Mouse (Mus musculus) C2C12 (cell line): Measurements from ENCODE around the gene Pisd. TPM values are rescaled to one million over a fixed set of nuclear protein-coding genes. Genes with fewer than 3 reads are reported as not detected.
"Not testable (repeated sequence)": the region's sequence is repeated elsewhere in the genome, so short reads cannot be mapped to it uniquely, and the experiment has no call there.

Experiments
- H3K27me3 ChIP-seq: one replicate; pipeline ENCODE4 v1.6.1; 2011; ENCODE audit not compliant: control insufficient read depth, insufficient read depth, insufficient read length
- H3K36me3 ChIP-seq: one replicate; pipeline ENCODE4 v1.6.1; 2011; ENCODE audit not compliant: control insufficient read depth, insufficient read depth
- H3K4me3 ChIP-seq: one replicate; pipeline ENCODE4 v1.5.1; 2011; ENCODE audit warnings: mild to moderate bottlenecking, control low read depth; ENCODE audit not compliant: poor library complexity, insufficient read depth, severe bottlenecking
- H3K79me2 ChIP-seq: one replicate; pipeline ENCODE4 v1.6.1; 2011; ENCODE audit not compliant: control insufficient read depth, insufficient read depth
- H3K79me3 ChIP-seq: one replicate; pipeline ENCODE4 v1.6.1; 2011; ENCODE audit warnings: low read depth, control low read depth
- H3ac ChIP-seq: one replicate; pipeline ENCODE3; 2011; ENCODE audit warnings: low read depth; ENCODE audit not compliant: control insufficient read depth, insufficient read length
- CEBPB ChIP-seq: IDR thresholded peaks from one replicate; pipeline ENCODE4 v1.6.1; 2011; ENCODE audit warnings: low read depth, mild to moderate bottlenecking, control low read depth, moderate library complexity
- CTCF ChIP-seq: IDR thresholded peaks from one replicate; pipeline ENCODE4 v1.5.1; 2011; ENCODE audit not compliant: control insufficient read depth, insufficient read depth, insufficient read length
- FOSL1 ChIP-seq: IDR thresholded peaks from one replicate; pipeline ENCODE4 v1.8.0; 2011; ENCODE audit warnings: mild to moderate bottlenecking, low read length; ENCODE audit not compliant: poor library complexity, insufficient read depth, severe bottlenecking
- MAX ChIP-seq: IDR thresholded peaks from one replicate; pipeline ENCODE4 v1.6.1; 2011; ENCODE audit warnings: mild to moderate bottlenecking, control low read depth
- MYOD1 ChIP-seq: IDR thresholded peaks from one replicate; pipeline ENCODE4 v1.6.1; 2011; ENCODE audit warnings: low read depth; ENCODE audit not compliant: control insufficient read depth, insufficient read length
- MYOG ChIP-seq: IDR thresholded peaks from one replicate; pipeline ENCODE4 v1.6.1; 2011; ENCODE audit not compliant: control insufficient read depth, insufficient read length; ENCODE audit errors: extremely low read depth
- USF1 ChIP-seq: IDR thresholded peaks from one replicate; pipeline ENCODE4 v1.6.1; 2011; ENCODE audit warnings: low read depth, mild to moderate bottlenecking, control low read depth, moderate library complexity
- polyA plus RNA-seq: library from polyadenylated mRNA; unstranded; fragments of >200 nt; fragmentation: generic; extraction: Trizol; gene quantifications from one replicate; pipeline ENCODE4 v1.2.1, GENCODE M21; 2012; ENCODE audit warnings: missing spikeins

Pisd gene
- polyA plus RNA-seq, 1 experiment = 39.9 TPM

GRCm38 (mm10) chr5:32728851-32729250 is 56.6 kb downstream of the Pisd start:
- Histone ChIP-seq H3K79me2 (no peaks in the 10 kb centered on the region), H3ac (no peak overlapping the region), H3K79me3 (no peaks in the 10 kb centered on the region), H3K4me3 (no peak overlapping the region), H3K36me3 (no peaks in the 10 kb centered on the region), H3K27me3 (no peaks in the 10 kb centered on the region)
- TF ChIP-seq CTCF = no peak
- TF ChIP-seq FOSL1 = no peak
- TF ChIP-seq CEBPB = no peak
- no peak for TF ChIP-seq USF1
- TF ChIP-seq MYOG = no peak
- no peak for TF ChIP-seq MYOD1
- no peak for TF ChIP-seq MAX

- Histone ChIP-seq H3K79me2 (no peaks in the 10 kb centered on the region), H3K27me3 (no peaks in the 10 kb centered on the region), H3K79me3 (no peaks in the 10 kb centered on the region), H3K4me3 (no peak overlapping the region), H3ac (no peak overlapping the region), H3K36me3 (no peaks in the 10 kb centered on the region)
- no peak for TF ChIP-seq USF1
- TF ChIP-seq CTCF = no peak
- no peak for TF ChIP-seq MYOG
- no peak for TF ChIP-seq MYOD1
- no peak for TF ChIP-seq CEBPB
- no peak for TF ChIP-seq MAX
- TF ChIP-seq FOSL1 = no peak
These were observed 57.1 kb downstream of the Pisd start for GRCm38 (mm10) chr5:32728300-32728699.

- H3ac ChIP-seq, H3K27me3 ChIP-seq, H3K79me3 ChIP-seq, H3K4me3 ChIP-seq, H3K79me2 ChIP-seq, H3K36me3 ChIP-seq: not testable (repeated sequence)
These were observed 60.0 kb downstream of the Pisd start for GRCm38 (mm10) chr5:32725397-32725796.

- H3ac ChIP-seq = no peak overlapping the region
- no peaks in the 10 kb centered on the region for H3K79me3 ChIP-seq
- no peaks in the 10 kb centered on the region for H3K79me2 ChIP-seq
- H3K36me3 ChIP-seq = no peaks in the 10 kb centered on the region
- TF ChIP-seq MAX (no peak), USF1 (no peak), MYOD1 (no peak), FOSL1 (no peak), CTCF (no peak), CEBPB (no peak), MYOG (no peak)
- H3K27me3 ChIP-seq = no peaks in the 10 kb centered on the region
- H3K4me3 ChIP-seq = no peak overlapping the region
These were observed 61.5 kb downstream of the Pisd start for GRCm38 (mm10) chr5:32723981-32724380.

- H3K79me3 ChIP-seq, H3ac ChIP-seq, H3K27me3 ChIP-seq, H3K4me3 ChIP-seq, H3K79me2 ChIP-seq, H3K36me3 ChIP-seq: not testable (repeated sequence)
These were observed 62.7 kb downstream of the Pisd start for GRCm38 (mm10) chr5:32722711-32723110.

- no peaks in the 10 kb centered on the region for H3K36me3 ChIP-seq
- no peaks in the 10 kb centered on the region for H3K79me2 ChIP-seq
- no peak overlapping the region for H3ac ChIP-seq
- no peak overlapping the region for H3K4me3 ChIP-seq
- no peak for TF ChIP-seq FOSL1
- TF ChIP-seq MYOG = no peak
- no peak for TF ChIP-seq CTCF
- no peak for TF ChIP-seq MYOD1
- no peak for TF ChIP-seq MAX
- no peak for TF ChIP-seq CEBPB
- TF ChIP-seq USF1 = no peak
- no peaks in the 10 kb centered on the region for H3K79me3 ChIP-seq
- H3K27me3 ChIP-seq = no peaks in the 10 kb centered on the region
These were observed 63.2 kb downstream of the Pisd start for GRCm38 (mm10) chr5:32722263-32722662.
